Mouse (Mus musculus) limb, embryonic 15.5 days (tissue): ENCODE results near the gene Ddost. TPM values are rescaled to one million over a fixed set of nuclear protein-coding genes. Genes with fewer than 3 reads are reported as not detected.

Experiments
- ATAC-seq: fragments of 200-750 bp; cut with Nextera tagmentation; 2 replicates; pipeline ENCODE4 v1.8.0; 2017; ENCODE audit warnings: low read depth, moderate TSS enrichment; ENCODE audit not compliant: insufficient number of reproducible peaks, low FRiP score, low TSS enrichment
- H3K27ac ChIP-seq: fragments of 300-500 bp; sonication (generic); 2 replicates; pipeline ENCODE4 v1.5.1; 2015; ENCODE audit warnings: moderate library complexity, mild to moderate bottlenecking, inconsistent platforms
- H3K27me3 ChIP-seq: fragments of 300-500 bp; sonication (generic); 2 replicates; pipeline ENCODE4 v1.6.1; 2015; ENCODE audit warnings: inconsistent platforms
- H3K36me3 ChIP-seq: fragments of 300-500 bp; sonication (generic); 2 replicates; pipeline ENCODE4 v1.6.1; 2015; ENCODE audit warnings: inconsistent platforms
- H3K4me1 ChIP-seq: fragments of 300-500 bp; sonication (generic); 2 replicates; pipeline ENCODE4 v1.6.1; 2015; ENCODE audit warnings: inconsistent platforms
- H3K4me2 ChIP-seq: fragments of 300-500 bp; sonication (generic); 2 replicates; pipeline ENCODE4 v1.6.1; 2015; ENCODE audit warnings: mild to moderate bottlenecking, inconsistent platforms
- H3K4me3 ChIP-seq: fragments of 300-500 bp; sonication (generic); 2 replicates; pipeline ENCODE4 v1.5.1; 2015; ENCODE audit warnings: mild to moderate bottlenecking, inconsistent platforms
- H3K9ac ChIP-seq: fragments of 300-500 bp; sonication (generic); 2 replicates; pipeline ENCODE4 v1.6.1; 2015; ENCODE audit warnings: inconsistent platforms
- H3K9me3 ChIP-seq: fragments of 300-500 bp; sonication (generic); 2 replicates; pipeline ENCODE4 v1.6.1; 2016; ENCODE audit warnings: inconsistent platforms
- WGBS: fragments of 180-500 bp; shearing (Covaris S2); methylation state at CpG from one replicate; pipeline ENCODE4 v1.1.7; 2015; 5-methylcytosine and 5-hydroxymethylcytosine counted together
- polyA plus RNA-seq: library from polyadenylated mRNA; unstranded; fragments of >200 nt; fragmentation: Nextera tagmentation; extraction: Ambion mirVana; gene quantifications from 2 replicates; pipeline ENCODE4 v1.2.1, GENCODE M21; 2015

Ddost gene
- polyA plus RNA-seq, 1 experiment from 2014 or later, result 395 TPM

DNA sequence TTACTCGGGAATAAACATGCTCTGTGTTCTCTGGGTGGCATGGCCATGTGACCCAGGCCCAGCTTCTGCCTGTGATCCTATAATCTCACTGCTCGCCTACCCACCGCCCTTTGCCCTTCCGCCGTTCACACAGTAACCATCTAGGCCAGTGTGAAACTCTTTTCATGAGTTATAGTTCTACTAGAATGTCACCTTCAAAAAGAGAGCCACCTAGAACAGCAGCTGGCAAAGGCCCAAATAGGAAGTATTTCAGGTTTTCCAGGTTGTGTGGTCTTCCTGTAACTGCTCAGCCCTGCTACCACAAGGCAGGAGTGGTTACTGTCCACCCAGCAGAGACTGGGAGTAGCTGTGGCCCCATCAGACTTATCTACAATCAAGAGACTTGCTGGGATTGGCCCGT, 38.2 kb downstream of the Ddost start:
- Histone ChIP-seq H3K4me3 (no peak overlapping the region), H3K36me3 (no peaks in the 10 kb centered on the region), H3K9me3 (no peaks in the 10 kb centered on the region), H3K27ac (no peak overlapping the region), H3K4me1 (peaks cover 35% of the 10 kb centered on the region), H3K27me3 (no peaks in the 10 kb centered on the region), H3K9ac (no peak overlapping the region), H3K4me2 (no peak overlapping the region)
- 73% methylated on average over 6 of the region's 6 CpGs for WGBS
- ATAC-seq, result no peak

DNA sequence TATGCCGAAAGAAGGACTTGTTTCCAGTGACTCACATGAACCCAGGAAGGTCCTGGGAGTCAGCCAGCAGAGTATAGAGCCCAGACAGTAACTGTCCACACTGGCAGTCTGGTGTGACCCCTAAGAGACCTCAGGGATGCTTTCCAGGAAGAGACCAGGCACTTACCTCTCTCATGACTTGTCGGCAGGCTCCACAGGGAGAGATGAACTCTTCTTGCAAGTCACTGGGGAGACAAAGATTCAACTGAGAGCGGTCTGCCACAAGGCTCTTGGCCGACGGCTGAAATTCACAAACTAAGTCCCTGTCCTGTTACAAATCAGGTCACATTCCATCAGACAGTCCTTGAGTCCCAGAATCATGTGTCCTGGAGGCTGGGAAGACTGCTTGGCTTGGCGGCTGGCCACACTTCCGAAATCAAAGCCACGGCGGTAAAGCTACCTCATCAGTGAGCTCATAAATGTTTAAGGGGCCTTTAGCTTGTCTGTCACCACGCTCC, 38.9 kb downstream of the Ddost start:
- peaks cover 35% of the 10 kb centered on the region for H3K4me1 ChIP-seq
- H3K36me3 ChIP-seq, result no peaks in the 10 kb centered on the region
- H3K9ac ChIP-seq, result no peak overlapping the region
- H3K9me3 ChIP-seq, result no peaks in the 10 kb centered on the region
- WGBS, result 31% methylated on average over 10 of the region's 10 CpGs
- no peaks in the 10 kb centered on the region for H3K27me3 ChIP-seq
- no peak for ATAC-seq
- H3K27ac ChIP-seq, result peak overlapping the region; percentile 38; the same call in 1 of the 2 replicates
- H3K4me2 ChIP-seq, result no peak overlapping the region
- no peak overlapping the region for H3K4me3 ChIP-seq

DNA sequence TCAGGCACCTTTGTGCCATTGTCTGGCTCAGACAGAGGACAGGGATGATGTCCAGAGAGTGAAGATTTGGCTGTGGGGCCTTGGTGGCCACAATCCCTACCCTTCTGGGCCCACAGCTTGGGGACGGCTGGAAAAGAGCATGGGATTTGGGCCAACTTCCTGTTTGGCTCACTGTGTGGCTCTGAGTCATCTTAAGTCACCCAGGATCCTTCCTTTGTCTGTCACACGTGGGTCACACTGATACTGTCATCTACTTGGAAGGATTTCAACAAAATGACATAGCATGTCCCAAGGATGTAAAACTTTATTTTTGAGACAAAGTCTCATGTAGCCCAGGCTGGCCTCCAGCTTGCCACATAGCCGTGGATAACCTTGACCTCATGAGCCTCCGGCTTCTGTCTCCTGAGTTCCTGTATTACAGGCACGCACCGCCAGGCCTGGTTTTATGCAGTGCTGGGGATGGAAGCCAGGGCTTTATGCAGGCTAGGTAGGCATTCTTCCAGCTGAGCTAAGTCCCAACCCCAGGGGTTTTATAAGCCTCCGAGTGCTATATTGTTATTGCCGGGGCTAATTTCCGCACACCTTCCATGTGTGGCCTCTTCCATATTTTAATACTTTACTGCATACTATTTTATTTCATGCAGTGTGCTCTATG, 40.5 kb downstream of the Ddost start:
- H3K27me3 ChIP-seq, result 0 out of 2 replicates have a peak, but pooled peaks cover 3% of the 10 kb centered on the region
- H3K27ac ChIP-seq, result no peak overlapping the region
- no peak overlapping the region for H3K4me3 ChIP-seq
- H3K9me3 ChIP-seq, result no peaks in the 10 kb centered on the region
- no peaks in the 10 kb centered on the region for H3K36me3 ChIP-seq
- no peak for ATAC-seq
- WGBS, result 43% methylated on average over 9 of the region's 9 CpGs
- no peak overlapping the region for H3K9ac ChIP-seq
- H3K4me2 ChIP-seq, result no peak overlapping the region
- peaks cover 33% of the 10 kb centered on the region for H3K4me1 ChIP-seq

DNA sequence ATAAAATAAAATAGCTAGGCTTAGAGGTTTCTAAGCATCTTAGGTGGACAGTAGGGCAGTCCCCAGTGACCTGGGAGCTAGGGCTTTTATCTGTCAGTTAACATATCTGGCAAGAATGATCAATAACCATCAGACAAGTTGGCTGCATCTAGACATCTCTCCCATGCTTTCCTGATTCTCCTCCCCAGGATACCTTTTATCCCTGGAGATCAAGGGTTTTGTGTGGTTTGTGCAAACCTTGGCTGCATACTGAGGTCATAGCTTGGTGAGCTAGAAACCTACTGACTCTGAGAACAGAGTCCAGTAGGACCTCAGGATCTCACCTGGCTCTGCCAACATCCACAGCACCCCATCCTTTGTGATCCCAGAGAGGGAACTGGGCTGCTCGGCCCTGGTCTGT, 42.8 kb downstream of the Ddost start:
- WGBS, result 77% methylated on average over 1 of the region's 1 CpGs
- Histone ChIP-seq H3K4me3 (no peak overlapping the region), H3K27ac (no peak overlapping the region), H3K4me1 (peaks cover 20% of the 10 kb centered on the region), H3K27me3 (0 out of 2 replicates have a peak, but pooled peaks cover 3% of the 10 kb centered on the region), H3K36me3 (no peaks in the 10 kb centered on the region), H3K9me3 (no peaks in the 10 kb centered on the region), H3K4me2 (no peak overlapping the region), H3K9ac (no peak overlapping the region)
- ATAC-seq, result no peak

DNA sequence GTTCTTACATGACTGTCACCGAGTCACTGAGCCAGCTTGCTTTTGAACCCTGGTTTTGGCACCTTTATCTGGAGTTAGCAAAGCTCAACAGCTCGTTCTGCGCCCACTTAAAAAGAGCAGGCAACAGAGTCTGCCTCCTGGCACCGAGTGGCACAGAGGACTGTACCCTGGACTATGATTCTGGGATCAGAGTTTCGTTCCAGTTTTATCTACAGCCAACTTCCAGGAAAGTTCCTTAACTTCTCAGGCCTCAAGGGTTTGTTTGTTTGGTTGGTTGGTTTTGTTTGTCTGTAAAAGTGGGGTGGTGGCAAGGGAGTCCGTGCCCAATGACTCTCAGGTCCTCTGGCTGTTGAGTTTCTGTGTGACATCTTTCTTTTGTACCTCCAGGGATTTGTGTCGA, 44.2 kb downstream of the Ddost start:
- 72% methylated on average over 7 of the region's 7 CpGs for WGBS
- ATAC-seq, result no peak
- no peak overlapping the region for H3K4me2 ChIP-seq

DNA sequence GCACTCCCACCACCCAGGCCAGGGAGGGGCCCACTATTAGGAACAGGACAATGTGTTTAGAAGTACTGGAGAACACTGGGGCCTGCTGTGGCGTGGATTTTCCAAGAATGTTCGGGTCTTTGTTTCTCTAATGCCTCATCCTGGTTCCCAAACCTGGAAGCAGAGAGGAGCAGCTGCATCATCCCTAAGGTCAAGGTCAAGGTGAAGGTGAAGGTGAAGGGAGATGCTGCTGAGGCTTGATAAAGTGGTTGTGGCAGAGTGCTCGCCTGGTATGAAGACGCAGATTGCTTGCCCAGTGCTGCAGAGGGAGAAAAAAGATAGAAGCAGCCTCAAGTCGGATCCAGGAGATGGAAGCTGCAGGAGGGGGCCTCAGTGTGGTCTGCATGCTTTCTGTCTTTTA, 47.3 kb downstream of the Ddost start:
- 0 out of 2 replicates have a peak, but pooled peaks cover 3% of the 10 kb centered on the region for H3K27me3 ChIP-seq
- no peak overlapping the region for H3K27ac ChIP-seq
- H3K9me3 ChIP-seq, result no peaks in the 10 kb centered on the region
- WGBS, result 87% methylated on average over 5 of the region's 5 CpGs
- no peak for ATAC-seq
- no peaks in the 10 kb centered on the region for H3K36me3 ChIP-seq
- H3K4me2 ChIP-seq, result no peak overlapping the region
- H3K9ac ChIP-seq, result no peak overlapping the region
- no peak overlapping the region for H3K4me3 ChIP-seq
- H3K4me1 ChIP-seq, result no peaks in the 10 kb centered on the region

More for the DNA sequence above, 44.2 kb downstream of the Ddost start:
- Histone ChIP-seq H3K27ac (no peak overlapping the region), H3K27me3 (0 out of 2 replicates have a peak, but pooled peaks cover 3% of the 10 kb centered on the region), H3K9ac (no peak overlapping the region), H3K4me1 (peaks cover 7% of the 10 kb centered on the region; the same call in 1 of the 2 replicates), H3K4me3 (no peak overlapping the region), H3K36me3 (no peaks in the 10 kb centered on the region), H3K9me3 (no peaks in the 10 kb centered on the region)

DNA sequence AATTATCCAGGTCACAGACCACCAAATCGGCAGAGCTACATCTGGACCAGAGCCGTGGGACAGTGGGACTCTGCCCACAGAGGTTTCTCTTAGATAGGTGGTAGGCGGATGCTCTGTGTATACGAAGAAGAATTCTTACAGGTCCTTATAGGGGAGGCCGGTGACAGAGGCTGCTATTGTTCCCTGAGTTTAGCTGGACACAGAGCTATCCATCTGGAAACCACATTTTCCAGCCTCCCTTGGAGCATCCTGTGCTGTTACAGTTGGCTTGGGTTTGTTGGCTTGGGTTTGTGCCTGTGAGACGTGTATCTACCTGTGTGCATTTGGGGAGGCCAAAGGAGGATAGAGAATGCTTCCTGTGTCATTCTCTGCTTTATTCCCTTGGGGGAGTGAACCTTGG, 48.2 kb downstream of the Ddost start:
- no peak for ATAC-seq
- no peak overlapping the region for H3K27ac ChIP-seq
- no peak overlapping the region for H3K4me2 ChIP-seq
- no peaks in the 10 kb centered on the region for H3K4me1 ChIP-seq
- H3K4me3 ChIP-seq, result no peak overlapping the region
- no peak overlapping the region for H3K9ac ChIP-seq
- H3K9me3 ChIP-seq, result no peaks in the 10 kb centered on the region
- no peaks in the 10 kb centered on the region for H3K36me3 ChIP-seq
- WGBS, result 83% methylated on average over 6 of the region's 6 CpGs
- H3K27me3 ChIP-seq, result 0 out of 2 replicates have a peak, but pooled peaks cover 3% of the 10 kb centered on the region

DNA sequence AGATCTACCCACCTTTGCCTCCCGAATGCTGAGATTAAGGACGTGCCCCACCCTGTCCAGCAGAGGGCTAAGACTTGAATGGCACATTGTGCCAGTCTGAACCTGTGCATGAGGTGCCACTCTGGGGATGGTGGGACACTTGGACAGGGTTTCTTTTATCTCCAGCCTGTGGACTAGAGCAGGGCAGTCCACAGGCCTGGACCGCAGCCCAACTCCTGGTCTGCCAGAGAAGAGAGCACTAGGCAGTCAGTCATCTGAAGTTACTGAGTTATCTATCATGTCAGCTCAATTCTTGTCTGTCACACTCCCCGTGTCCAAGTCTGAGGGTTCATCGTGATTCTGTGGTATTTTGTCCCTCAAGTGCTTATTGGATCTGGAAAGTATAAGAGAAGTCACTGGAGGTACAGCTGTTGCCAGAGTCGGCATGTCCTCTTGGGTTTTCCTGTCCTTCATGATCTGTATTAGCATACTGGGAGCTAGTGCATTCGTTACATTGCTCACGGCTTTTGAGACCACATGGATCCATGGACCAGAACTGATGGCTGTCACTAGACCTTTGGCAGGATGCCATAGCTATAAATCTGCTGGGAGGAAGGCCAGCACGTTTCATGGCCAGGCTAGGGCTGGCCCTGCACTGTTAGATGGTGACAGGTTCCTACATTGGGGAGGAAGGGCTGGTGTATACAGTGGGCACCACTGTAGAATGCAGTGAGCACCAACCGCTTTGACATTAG, 49.1 kb downstream of the Ddost start:
- WGBS, result 73% methylated on average over 10 of the region's 10 CpGs
- H3K4me3 ChIP-seq, result no peak overlapping the region
- no peaks in the 10 kb centered on the region for H3K36me3 ChIP-seq
- H3K4me2 ChIP-seq, result no peak overlapping the region
- 0 out of 2 replicates have a peak, but pooled peaks cover 3% of the 10 kb centered on the region for H3K27me3 ChIP-seq
- H3K9me3 ChIP-seq, result no peaks in the 10 kb centered on the region
- no peaks in the 10 kb centered on the region for H3K4me1 ChIP-seq
- no peak for ATAC-seq
- H3K27ac ChIP-seq, result no peak overlapping the region
- no peak overlapping the region for H3K9ac ChIP-seq

DNA sequence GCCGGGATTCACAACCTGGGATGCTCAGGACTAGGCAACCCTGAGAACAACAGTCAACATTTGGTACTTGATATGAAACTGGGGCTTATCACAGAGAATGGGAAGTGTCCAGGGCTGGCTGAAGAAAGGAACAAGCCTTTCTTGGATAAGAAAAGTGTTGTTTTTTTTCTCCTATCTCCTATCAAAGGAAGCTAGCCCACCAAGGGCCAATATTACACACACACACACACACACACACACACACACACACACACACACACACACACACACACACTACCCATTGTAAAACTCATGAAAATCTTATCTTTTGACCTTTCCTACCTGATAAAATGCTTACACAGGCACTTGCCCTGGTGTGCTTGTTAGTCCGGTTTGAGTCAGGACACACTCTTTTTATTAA, 51.0 kb downstream of the Ddost start:
- H3K27me3 ChIP-seq, result no peaks in the 10 kb centered on the region
- H3K9ac ChIP-seq, result no peak overlapping the region
- 86% methylated on average over 2 of the region's 2 CpGs for WGBS
- H3K9me3 ChIP-seq, result no peaks in the 10 kb centered on the region
- H3K36me3 ChIP-seq, result no peaks in the 10 kb centered on the region
- no peak overlapping the region for H3K27ac ChIP-seq
- no peak overlapping the region for H3K4me3 ChIP-seq
- no peak for ATAC-seq
- H3K4me2 ChIP-seq, result no peak overlapping the region
- no peaks in the 10 kb centered on the region for H3K4me1 ChIP-seq

DNA sequence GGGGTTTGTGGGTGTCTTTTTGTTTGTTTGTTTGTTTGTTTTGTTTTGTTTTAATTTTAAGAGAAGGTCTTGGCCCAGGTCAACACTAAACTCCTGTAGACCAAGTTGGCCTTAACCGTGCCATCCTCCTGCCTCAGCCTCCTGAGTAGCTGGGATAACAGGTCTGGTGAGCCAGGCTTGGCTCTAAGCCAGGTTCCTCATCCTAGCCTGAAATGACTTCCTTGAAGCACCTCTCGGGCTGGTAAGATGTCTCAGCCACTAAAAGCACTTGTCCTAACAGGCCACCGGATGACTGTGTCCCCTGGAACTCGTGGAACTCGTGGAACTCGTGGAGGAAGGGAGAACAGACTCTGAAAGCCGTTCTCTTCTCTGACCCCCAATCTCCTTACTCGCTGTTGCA, 51.6 kb downstream of the Ddost start:
- 71% methylated on average over 8 of the region's 8 CpGs for WGBS
- no peak overlapping the region for H3K4me3 ChIP-seq
- no peak overlapping the region for H3K27ac ChIP-seq

DNA sequence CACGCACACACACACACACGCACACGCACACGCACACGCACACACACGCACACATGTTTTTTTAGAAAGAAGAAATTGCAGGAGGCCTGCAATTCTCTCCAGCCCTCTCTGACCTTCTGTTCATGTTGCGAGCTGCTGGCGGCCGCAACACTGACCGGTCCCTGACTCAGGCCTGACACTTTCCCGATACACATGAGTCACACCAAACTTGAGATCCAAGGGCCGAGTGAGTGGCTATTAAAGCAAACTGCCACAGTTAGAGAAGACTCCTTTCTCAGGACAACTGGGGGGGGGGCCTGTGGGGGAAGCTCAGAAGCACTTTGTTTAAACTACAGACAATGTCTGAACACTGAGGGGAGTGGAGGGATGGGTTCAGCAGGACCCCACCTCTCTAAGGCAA, 52.0 kb downstream of the Ddost start:
- ATAC-seq, result no peak
- Histone ChIP-seq H3K4me2 (no peak overlapping the region), H3K9me3 (no peaks in the 10 kb centered on the region), H3K4me3 (no peak overlapping the region), H3K4me1 (no peaks in the 10 kb centered on the region), H3K36me3 (no peaks in the 10 kb centered on the region), H3K27me3 (0 out of 2 replicates have a peak, but pooled peaks cover 10% of the 10 kb centered on the region), H3K27ac (no peak overlapping the region), H3K9ac (no peak overlapping the region)
- WGBS, result 88% methylated on average over 12 of the region's 12 CpGs

More for the DNA sequence above, 51.6 kb downstream of the Ddost start:
- Histone ChIP-seq H3K4me2 (no peak overlapping the region), H3K9me3 (no peaks in the 10 kb centered on the region), H3K27me3 (0 out of 2 replicates have a peak, but pooled peaks cover 6% of the 10 kb centered on the region), H3K36me3 (no peaks in the 10 kb centered on the region), H3K4me1 (no peaks in the 10 kb centered on the region), H3K9ac (no peak overlapping the region)
- no peak for ATAC-seq

DNA sequence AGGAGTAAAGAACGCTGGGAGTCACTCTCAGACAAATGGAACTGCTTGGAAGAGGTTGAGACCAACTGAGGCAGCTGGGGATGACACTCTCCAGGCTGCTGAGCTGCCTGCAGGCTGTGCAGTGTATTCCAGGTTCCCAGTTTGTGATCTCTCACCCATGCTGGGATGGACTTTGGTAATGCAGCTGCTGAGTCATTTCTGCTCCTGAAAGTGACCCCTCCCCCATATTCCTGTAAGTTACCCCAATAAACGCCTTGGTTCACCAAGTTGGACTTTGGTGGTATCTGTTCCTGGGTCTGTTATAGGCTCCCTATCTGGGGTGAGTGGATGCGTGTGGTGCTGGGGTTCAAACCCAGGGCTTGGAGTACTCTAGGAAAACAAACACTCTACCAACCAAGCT, 53.6 kb downstream of the Ddost start:
- H3K4me3 ChIP-seq, result no peak overlapping the region
- H3K9me3 ChIP-seq, result no peaks in the 10 kb centered on the region

More for the DNA sequence above, 53.6 kb downstream of the Ddost start:
- Histone ChIP-seq H3K4me2 (no peak overlapping the region), H3K36me3 (no peaks in the 10 kb centered on the region), H3K27me3 (0 out of 2 replicates have a peak, but pooled peaks cover 13% of the 10 kb centered on the region), H3K4me1 (no peaks in the 10 kb centered on the region), H3K27ac (no peak overlapping the region), H3K9ac (no peak overlapping the region)
- no peak for ATAC-seq
- WGBS, result 63% methylated on average over 3 of the region's 3 CpGs
